Mouse (Mus musculus) megakaryocyte, adult 5-6 weeks (primary cell): ENCODE results near the gene Trim2. TPM values are rescaled to one million over a fixed set of nuclear protein-coding genes. Genes with fewer than 3 reads are reported as not detected.

ENCODE experiments used
- ATAC-seq: 2 replicates; pipeline ENCODE4 v1.8.0; 2016; ENCODE audit warnings: mild to moderate bottlenecking, inconsistent platforms; ENCODE audit not compliant: poor library complexity, severe bottlenecking
- total RNA-seq, 2 experiments: library from RNA; stranded (forward) in 1 of 2; stranded (reverse) in 1 of 2; fragments of 153-499, 151-499 nt in 1 of 2; fragments of 221-1000, 200-1000 nt in 1 of 2; gene quantifications; 2 replicates each; pipeline versions ENCODE4 v1.2.3 to v1.2.4; 2015 to 2017

Gene Trim2
- total RNA-seq, 2 experiments from 2014 or later = 0.99 TPM; not detected in 1

DNA sequence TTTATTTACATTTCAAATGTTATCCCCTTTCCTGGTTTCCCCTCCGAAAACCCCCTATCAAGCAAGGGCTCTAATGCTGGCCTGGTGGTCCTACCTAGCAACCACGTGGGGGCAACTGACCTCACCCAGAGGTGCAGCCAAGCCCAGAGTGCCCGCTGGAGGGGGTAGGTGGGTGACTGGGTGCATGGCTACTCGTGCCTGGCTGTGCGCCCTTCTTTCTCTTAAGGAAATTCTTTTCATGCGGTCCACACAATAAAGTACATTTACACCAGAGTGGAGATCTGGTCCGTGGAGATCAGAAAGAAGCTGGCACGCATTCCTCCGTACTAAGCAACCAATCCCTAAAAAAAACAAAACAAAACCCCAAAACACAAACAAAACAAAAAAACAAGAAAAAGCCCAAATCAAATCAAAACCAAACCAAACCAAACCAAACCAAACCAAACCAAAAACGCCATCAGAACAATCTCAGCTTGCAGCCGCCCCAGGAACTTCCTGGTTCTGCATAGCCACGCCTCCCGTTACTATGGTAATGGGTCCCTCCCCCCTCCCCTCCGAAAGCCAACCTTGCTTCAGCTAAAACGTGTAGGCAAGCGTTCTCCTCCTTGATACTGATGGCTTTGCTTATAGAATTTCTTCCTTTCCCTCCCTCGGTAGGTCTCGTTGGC lies 78.3 kb downstream of the Trim2 start:
- ATAC-seq = peak; percentile 98

DNA sequence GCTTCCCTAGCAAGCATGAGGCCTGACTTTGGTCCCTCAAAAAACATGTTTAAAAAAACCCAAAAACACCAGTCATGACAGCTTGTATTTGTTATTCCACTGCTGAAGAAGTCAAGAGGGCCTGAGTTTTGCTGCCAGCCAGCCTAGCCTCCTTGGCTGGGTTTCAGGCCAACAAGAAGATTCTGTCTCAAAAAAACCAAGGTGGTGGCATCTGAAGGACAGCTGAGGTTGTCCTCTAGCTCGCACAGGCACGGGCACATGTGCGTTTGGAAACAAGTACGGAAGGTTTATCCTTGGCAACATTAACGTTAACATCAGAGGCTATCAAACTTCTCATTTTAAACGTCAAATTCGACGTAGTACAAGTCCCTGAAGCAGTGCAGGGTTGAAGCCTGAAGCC lies 79.0 kb downstream of the Trim2 start:
- ATAC-seq = no peak

DNA sequence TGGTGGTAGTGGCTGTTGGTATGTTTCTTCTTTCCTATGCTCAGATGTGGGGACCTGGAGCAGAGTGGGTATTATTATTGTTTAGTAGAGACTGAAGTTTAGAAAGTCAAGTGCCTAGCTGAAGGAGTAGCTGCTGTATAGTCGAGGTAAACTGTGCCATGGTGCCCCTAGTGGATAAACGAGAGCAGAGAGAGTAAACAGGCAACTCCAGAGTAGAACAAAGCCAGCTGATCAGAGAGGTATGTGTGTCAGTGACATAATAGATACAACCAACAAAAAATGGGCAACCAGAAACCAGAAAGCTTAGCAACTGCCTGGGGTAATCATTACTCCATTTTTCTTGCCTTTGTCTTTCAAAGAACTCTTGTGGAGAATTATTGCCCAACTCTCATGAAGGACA lies 81.7 kb downstream of the Trim2 start:
- no peak for ATAC-seq

DNA sequence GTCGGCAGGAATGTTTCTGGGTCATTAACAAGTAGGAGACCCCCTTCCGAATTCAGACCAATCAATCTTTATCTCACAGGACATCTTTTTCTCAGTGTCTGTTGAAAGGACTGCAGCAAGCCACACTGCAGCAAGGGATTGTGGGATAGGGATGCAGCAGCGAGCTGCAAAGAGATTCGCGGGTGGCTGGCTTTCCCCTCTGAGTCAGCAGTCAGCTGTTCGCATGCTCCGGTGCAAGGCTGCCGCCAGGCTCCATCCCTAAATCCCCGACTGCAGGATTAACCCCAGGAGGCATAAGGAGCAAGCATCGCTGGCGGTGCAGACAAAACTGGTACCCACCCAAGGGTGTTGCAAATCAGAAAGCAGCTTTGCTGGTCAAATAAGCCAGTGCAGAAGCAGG lies 85.9 kb downstream of the Trim2 start:
- 0 out of 2 replicates have a peak, but pooled peaks have one; percentile 18 for ATAC-seq

DNA sequence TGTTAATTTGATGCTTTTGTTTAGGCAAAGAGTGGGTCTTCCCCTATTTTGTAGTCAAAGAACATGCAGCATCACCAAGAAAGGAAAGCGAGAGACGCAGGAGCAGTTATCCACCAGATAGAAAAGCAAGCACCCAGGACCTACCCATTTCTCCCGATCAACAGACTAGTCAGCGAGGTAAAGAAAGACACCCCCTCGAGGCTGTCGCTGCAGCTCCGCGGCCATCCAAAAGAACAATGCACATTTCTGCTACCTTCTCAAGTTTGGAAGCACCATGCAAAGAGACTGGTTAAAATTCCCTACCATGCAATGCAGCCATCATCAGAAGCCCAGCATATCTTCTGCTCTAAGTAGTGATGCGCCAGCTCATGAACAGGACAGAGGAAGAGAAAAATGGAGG lies 86.4 kb downstream of the Trim2 start:
- no peak for ATAC-seq

DNA sequence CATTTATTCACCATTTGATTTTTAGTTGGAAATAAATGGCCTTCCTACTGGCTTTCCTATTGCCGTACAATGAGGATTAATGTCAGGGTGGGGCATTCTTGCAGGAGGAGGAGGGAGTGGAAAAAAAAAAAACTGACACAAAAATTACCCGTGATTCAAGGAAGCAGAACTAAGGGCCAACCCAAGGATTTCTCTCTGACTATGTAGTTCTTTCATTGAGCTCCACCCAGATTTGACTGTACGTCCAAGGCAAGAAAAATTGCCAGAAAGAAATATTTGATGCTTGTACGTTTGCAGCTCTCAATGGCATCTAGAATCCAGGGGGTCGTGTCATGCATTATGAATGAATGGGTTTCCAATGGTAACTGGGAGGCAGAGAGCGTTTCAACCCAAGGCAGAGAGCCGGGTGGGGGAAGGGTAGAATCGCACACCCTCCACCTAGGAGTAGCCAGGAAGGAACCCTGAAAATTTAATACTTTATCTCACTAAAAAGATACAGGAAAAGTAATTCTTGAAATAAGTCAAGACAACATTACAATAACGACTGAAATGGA lies 86.9 kb downstream of the Trim2 start:
- ATAC-seq = no peak

DNA sequence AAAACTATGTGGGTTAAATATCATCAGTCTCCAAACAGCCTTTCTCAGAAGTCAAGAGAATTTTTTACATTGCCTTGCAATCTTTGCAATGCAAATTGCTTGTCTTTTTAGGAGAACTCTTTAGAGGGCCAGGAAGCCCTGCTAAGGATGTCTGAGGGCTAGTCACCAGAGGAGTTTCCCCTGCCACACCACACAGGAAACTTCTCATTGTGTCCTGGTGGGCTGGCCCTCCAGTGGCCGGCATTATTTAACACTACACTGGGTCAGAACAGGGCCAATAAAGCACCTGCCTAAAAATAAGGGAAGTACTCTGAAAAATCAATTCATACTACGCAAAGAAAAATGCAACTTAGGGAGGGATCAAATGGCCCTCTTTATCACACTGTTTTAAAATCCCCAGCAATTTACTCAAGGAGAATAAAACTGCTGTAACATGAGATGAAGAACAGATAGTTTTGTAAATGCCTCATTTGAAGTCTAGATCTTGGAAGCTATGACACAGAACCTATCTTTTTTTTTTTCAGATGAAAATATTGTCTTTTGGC lies 87.4 kb downstream of the Trim2 start:
- ATAC-seq = no peak

DNA sequence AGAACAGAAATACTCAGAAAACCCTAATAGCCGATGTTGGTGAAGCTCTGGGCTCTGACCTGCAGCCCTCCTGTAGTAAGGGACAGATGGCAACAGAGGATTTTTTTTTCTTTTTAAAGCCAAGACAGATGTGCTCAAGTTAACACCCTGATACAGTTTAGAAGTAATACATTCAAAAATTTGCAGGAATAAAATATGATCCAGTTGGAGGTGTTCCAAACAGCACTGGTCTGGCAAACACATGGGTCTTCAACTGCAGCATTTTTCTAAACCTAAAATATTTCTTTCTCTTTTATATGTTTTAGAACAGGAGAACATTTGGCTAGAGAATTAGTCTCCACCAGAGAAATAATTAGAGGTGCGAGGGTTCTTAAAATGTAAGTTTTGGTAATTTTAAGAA lies 88.2 kb downstream of the Trim2 start:
- no peak for ATAC-seq

DNA sequence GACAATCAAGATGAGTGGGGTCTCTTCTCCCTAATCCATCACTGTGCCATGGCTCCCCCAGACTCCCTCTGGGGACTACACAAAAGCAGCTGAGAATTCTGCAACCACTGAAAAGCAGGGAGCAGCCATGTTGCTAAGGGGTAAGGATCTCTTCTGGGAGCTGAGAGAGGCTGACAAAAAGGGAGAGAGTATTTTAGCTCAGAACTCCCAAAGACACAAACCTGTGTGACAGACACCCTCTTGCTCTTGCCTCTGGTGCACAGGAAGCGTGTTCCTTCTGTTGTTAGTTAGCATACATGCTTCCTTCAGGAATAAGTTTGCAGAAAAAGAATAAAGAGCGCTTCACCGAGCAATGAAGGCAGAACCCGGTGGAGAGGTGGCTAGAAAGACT lies 88.7 kb downstream of the Trim2 start:
- ATAC-seq = no peak

DNA sequence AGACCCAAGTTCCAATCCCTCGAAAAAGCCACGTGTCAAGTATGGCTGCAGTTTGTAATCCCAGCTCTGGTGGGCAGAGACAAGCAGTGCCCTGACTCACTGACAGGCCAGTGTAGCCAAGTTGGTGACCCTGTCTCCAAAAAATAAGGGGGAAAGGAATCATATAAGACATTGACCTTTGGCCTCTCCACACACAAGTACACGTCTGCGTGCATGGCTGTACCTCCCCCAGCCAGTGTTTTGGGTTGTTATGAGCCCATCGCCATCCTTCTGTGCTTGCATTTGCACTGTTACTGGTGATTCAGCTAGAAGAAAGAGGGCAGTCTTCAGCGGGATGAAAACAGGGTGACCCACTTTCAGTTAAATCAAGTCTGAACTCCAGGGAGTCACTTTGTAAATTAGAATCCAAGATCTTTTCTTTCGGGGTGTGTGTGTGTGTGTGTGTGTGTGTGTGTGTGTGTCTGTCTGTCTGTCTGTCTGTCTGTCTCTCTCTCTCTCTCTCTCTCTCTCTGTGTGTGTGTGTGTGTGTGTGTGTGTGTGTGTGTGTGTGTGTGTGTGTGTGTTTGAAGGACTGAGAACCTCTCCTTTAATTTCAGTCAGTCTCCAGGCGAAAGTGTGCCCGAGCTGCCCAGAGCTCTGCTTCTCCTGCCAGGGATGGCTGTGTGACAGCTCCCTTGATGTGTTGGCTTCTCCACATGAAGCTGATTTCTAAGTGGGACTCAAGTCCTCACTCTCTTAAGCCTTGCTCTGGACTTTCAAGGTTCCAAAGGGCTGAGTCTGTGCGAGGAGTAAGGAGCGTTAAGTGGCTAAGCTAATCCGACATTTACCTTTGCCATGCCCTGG lies 89.3 kb downstream of the Trim2 start:
- ATAC-seq = no peak

DNA sequence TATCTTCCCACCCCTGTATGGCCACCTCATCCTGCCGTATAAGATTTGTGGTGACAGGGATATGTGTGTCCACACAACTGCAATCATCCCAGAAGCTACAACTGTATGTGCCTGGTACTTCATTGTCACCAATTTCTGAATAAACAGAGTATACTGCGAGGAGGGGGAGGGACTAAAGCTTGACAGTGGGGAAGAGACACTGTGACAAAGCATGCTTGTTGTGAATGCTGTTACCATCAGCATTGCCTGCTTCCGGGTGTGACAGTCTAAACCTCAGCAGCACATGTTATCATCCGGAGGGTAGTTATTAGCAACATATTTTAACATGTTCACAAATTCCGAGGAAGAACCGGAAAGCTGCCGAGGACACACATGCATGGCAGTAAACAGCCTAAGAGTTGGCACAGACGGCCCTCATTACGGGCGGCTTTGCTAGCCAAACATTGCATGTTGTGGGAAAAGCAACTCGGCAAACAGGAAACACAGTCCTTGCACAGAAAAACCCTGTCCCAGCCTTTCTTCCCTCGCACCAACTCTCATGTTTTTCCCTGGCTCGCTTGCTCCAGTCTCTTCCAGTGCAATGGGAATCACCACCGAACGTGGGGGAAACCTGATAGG lies 90.8 kb downstream of the Trim2 start:
- no peak for ATAC-seq

DNA sequence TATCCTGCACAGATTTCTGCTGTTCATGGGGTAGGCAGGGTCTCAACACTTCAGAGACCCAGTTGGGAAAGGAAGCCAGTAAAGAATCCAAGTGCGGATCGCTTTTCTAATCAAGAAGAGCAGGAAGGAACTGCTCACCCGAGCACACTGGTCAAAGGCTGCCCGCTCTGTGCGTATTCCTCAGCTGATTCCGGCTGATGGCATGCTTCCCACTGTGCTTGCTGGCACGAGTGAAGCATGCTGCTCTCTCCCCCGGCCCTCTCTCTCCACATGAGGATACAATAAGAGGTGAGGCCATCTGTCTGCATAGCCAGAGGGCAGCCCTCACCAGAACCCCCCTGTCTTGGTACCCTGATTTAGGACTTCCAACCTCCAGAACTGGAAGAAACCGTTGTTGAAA lies 91.4 kb downstream of the Trim2 start:
- ATAC-seq = no peak

DNA sequence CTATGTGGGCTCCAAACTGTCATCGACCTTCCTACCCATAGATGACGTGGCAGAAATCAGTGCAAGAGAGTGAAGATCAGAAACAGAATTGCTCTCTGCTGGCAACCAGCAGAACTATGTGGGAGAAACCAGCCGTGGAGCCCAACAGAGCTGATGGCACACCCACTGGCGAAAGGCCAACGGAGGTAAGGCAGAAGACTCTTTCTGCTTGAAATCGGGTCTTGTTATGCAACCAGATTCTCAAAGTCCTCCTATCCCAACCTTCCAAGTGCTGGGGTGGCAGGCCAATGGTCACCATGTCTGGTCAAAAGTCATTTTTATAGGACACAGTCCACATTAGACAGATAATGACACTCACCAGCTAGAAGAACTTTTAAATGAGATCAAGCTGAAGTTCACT lies 92.2 kb downstream of the Trim2 start:
- ATAC-seq = no peak

DNA sequence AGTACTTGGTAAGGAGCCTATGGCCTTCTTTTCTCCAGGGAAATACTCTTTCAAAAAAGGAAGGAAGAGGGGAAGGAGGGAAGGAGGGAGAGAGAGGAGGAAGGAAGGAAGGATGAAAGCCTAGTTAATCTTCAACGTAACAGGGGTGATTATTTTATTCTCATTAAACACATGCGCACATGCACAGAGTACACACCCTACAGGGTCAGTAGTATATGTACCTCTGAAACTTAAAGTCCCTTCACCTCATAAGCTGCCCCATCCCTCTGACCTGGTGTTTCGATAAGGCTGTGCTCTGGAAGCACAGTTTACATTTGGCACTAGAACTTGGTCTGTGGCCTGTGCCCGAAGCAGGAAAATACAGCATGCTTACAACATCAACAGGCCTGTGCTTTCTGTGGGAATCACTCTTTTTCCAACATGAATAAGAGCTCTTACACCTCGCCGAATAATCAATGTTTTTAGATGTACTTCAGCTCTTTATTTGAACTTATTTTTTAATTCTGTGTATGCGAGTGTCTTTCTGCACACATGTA lies 95.3 kb downstream of the Trim2 start:
- no peak for ATAC-seq

DNA sequence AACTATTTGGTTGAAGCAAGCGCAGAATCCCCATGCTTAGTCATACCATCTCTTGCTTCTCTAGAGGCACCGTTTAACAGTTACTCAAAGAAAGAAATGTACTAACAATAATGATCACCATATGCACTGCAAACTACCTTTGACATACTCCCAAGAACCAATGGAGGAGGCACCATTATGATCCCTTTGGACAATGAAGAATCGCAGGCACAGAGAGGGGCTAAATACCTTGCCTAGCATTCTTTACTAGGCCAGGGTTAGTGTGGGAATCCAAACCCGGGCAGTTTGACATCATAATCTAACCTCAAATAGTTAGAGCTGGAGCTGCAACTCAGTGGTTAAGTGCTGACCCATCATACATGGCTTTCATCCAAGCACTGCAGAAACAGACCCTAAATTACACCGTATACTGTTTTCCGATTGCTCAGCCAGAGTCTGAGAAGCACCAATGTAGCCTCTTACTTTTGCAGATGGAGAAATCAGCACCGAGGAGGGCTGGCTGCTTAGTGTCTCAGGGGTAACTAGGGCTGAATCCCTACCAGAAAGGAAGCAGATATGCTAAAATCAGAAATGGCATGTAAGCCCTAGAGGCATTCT lies 97.7 kb downstream of the Trim2 start:
- no peak for ATAC-seq

DNA sequence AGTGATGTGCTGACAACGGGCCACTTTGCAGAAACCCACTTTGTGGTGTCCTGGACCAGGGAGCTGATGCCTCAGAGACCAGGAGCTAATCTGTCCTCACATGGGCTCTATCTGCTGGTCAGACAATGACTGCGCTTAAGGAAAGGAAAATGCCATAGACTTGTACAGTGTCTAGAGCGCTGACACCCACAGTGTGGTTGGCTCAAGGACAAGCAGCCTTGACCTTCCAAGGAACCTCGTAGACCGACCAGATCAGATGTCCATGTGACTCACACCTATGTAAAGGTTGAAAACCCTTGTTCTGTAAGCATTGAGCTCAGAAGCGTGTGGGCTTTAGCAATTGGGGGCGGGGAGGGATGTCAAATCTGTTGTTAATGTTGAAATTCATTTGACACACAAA lies 98.2 kb downstream of the Trim2 start:
- ATAC-seq = no peak

DNA sequence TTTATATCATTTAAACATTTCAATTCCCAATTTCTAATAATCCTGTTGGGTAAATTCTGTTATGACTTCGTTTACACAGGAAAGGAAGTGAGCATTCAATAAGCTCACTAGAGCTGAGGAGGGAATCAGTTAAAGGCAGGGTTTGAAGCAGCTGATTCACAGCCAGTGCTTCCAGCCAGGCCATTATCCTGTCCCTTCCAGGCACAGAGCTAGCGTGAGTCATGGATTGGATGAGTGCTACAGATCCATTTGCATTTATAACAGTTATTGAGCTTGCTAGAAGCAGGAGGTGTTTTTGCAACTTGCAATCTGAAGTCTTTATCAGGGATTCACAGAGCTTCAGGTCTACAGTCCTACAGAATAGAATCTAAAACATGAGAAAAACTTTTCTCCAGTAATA lies 99.3 kb downstream of the Trim2 start:
- ATAC-seq = no peak

DNA sequence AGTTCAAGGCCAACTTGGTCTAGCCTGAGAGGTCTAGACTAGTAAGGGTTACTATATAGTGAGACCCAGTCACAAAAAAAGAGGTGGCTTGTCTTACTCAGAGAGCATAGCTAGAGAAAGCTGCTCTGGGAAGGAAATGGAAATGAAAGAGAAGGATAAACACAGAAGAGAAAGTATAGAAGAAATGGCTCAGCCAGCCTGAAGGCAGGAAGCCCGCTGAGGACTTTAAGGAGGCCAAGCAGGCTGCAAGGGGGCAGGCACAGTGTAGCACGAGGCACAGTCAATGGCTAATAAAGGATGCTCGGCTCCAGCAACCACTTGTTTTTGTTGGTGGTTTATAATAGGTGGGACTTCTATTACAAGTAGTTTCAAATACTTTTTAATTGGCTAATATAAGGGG lies 100.6 kb downstream of the Trim2 start:
- ATAC-seq = no peak

DNA sequence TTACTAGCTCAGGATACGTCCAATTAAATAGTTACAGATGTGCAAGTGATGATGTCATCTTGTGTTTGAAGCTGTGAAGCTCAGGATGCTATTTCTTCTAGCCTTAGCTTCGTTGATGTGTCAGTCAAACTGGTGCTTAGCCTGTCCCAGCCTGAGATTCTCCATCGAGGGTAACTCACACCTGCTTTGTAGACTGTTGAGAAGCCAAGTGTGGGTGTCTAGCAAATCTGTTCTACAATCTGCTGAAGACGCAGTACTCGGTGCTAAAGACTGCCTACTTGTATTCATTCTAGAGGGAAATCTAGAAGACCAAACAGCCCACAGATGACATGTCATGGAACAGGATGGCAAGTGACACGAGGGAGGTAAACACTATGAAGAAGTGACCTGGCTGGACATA lies 101.0 kb downstream of the Trim2 start:
- no peak for ATAC-seq

DNA sequence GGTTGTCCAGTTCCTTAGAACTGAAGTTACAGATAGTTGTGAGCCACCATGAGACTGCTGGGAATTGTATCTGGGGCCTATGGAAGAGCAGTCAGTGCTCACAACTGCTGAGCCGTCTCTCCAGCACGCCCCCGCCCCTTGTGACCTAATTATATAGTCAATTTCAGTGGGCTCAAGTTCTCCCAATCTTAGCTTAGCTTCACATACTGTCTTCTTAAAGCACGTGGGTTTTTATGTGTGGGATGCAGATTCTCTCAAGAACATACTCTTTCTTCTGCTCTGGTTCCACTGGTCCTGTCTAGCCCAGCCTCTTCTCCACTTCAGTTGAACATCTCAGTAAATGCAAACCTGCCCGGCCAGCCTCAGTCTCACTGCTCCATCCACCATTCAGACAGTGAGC lies 102.0 kb downstream of the Trim2 start:
- ATAC-seq = no peak
